Mouse (Mus musculus) adipocyte (in vitro differentiated cells): ENCODE data around the gene Slc22a7.

Experiments used
- DNase-seq: peaks from one replicate; pipeline ENCODE4 v3.0.0-alpha.2; 2016; ENCODE audit warnings: low spot score

Gene Slc22a7

DNA sequence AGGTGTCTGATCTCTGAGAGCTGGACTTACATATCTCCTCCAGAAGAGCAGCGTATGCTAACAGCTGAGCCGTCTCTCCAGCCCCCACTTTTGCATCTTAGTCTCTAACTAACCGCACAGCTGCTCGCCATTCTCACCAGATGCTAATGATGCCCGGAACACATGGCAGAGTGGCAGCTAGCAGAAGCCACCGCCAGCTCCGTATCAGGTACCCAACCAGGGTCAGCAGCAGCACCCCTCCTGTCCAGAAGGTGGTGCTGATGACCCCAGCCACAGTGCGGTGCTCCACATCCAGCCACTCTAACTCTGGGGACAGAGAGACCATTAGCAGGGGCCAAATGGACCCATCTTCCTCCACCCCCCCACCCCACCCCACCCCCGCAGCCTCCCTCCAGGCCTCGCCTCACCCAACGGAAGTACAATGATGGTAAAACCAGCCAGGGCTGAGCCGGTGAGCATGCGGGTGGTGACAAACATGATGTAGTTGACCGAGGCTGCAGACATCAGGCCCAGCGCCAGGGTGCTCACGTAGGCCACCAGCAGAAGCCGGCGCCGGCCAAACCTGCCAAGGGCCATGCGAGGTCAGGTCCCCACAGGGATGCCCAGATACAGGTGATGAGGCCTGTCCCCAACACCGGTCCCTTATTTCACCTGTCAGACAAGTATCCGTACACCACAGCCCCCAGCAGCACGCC is 1.4 kb downstream of the Slc22a7 start:
- no peak for DNase-seq

DNA sequence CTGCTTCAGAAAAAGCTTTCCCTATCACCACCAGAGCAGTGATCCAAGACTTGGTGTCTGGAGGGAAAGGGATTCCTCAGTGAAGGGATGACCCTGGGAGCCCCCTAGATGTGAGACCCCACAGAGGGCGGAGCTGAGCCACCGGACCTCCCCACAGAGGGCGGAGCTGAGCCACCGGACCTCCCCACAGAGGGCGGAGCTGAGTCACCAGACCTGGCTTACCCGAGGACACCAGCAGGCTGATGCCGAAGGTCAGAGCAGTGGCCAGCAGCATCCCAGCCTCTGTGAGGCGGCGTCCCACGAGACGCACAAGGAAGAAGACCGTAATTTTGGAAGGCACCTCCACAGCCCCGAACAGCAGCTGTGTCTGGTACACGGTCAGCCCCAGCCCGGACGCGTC is 4.6 kb downstream of the Slc22a7 start:
- no peak for DNase-seq

DNA sequence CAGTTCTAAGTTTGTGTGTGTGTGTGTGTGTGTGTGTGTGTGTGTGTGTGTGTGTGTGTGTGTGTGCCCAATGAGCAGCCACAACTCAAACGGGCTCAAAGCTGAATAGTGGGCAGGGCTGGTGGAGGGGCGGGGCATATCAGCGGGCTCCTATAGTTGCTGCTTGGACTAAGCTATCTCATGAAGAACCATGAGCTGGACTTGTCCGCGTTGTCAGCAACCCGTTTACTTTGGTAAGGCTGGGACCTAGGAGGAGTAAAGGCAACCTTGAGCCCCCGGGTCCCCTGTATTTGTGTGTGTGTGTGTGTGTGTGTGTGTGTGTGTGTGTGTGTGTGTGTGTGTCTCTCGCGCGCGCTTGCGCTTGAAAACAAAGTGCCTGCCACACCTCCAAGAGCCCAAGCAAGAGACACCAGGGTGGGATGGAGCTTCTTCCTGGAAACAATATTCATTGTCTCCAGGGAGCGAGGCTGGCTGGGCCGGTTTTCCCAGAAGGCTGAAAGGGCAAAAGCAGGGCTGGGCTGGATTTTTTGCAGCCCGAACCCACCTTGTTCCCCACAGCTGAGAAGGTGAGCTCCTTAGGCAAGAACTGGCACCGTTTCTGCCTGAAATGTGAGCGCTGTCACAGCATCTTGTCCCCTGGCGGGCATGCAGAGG is 9.4 kb downstream of the Slc22a7 start, which contains the start of gene Crip3:
TSS of gene Crip3 (plus strand) at position 166 of the 654 bp plus-strand sequence.
- no peak for DNase-seq

DNA sequence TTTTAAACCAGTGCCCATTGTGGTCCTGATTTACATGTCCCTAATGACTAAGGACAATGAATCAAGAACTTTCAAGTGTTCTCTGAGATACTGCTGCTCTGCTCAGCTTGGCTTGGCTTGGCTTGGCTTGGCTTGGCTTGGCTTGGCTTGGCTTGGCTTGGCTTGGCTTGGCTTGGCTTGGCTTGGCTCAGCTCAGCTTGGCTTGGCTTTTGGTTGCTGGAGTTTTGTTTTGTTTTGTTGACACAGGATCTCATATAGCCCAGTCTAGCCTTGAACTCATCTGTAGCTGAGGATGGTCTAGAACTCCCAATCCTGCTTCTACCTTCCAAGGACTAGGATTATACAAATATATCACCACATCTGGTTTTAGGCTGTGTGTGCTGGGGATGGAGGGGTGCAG is 11.8 kb downstream of the Slc22a7 start:
- DNase-seq = no peak

DNA sequence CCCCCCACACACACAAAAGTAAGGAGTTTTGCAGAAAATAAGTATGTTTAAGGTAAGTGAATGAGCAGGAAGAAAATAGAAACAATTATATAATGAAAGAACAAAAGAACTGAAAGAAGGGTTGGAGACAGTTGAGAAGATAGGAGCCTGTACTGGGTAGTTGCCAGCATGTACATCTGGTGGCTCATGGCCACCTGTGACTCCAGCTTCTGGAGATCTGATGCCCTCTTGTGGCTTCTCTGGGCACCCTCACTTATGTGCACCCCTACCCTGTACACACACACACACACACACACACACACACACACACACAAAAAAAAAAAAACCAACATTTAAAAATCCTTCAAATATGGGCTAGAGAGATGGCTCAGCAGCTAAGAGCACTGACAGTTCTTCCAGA is 18.5 kb downstream of the Slc22a7 start:
- no peak for DNase-seq

DNA sequence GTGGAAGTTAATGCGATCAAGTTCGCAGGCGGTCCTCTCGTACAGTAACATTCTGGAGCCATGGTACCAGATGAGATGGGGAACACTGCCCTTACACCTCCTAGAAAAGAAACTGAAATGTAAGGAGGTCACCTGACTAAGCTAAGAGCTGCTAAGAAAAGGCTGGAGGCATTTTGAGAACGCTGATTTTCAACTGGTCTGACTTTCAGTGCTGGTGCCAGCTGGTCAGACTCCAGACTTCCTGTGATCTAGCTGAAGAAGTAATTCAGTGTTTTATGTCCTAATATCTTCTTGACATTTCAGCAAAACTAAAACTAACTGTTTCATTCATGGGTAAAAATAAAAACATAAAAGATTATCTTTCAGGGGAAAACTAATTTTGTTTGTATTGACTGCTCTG is 19.6 kb downstream of the Slc22a7 start:
- DNase-seq = peak; percentile 63

DNA sequence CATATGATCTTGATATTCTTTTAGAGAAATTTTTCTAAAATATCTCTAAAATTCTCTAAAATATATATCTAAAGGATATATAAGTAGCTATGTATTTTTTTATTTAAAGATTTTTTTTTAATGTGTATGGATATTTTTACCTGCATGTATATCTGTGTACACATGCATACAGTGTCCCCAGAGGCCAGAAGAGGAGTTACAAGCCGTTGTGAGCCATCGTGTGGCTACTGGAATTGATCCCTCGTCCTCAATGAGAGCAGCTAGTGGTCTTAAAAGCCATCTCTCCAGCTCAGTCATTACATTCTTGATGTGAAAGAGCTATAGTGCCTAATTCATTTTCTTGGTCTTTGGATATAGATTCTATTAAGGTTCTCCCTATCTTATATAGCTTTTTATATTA is 29.8 kb downstream of the Slc22a7 start:
- DNase-seq = no peak

DNA sequence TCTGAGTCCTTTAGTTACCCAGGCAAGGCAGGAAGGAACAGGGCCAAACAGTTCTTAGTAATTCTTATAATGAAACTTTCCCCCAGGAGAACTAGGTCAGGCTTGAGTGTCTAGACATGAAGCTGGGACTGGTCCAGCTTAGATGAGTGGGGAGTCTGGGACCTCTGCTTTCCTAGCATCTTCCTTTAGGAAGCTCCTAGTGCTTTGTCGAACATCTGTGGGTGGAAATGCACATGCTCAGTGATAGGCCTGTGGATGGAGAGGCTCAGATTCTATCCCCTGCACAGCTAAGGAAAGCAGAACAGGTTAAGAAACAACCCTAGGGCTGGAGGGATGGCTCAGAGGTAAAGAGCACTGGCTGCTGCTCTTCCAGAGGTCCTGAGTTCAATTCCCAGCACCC is 43.6 kb downstream of the Slc22a7 start:
- DNase-seq = no peak

DNA sequence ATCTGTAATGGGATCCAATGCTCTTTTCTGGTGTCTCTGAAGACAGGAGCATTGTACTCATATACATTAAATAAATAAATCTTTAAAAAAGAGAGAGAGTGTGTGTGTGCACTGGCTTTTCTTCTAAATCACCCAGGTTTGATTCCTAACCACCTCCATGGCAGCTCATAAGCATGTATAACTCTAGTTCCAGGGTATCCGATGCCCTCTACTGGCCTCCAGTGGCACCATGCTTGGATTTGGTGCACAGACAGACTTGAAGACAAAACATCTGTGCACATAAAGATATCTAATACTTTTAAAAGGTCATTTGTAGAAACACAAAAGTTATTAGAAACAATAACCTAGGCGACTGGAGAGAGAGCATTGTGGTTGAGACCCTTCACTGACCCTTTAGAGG is 45.2 kb downstream of the Slc22a7 start:
- peak; percentile 54 for DNase-seq

DNA sequence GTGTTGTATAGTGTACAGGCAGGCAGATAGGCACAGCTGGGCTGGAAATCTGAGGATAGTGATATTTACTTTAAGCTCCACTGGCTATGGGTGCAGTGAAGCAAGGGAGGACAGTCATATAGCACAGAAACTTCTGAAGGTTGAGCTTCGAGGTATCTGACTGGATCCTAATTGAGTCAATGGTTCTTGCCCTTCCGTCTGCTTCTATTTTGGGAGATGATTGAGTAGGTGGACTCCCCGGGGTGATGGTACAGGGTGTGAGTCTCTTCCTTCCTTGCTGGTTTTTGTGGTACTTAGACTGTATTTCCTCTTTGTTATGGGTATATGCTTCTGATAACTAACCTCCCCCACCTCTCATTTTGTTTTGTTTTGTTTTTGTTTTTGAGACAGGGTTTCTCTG is 50.1 kb downstream of the Slc22a7 start:
- no peak for DNase-seq

DNA sequence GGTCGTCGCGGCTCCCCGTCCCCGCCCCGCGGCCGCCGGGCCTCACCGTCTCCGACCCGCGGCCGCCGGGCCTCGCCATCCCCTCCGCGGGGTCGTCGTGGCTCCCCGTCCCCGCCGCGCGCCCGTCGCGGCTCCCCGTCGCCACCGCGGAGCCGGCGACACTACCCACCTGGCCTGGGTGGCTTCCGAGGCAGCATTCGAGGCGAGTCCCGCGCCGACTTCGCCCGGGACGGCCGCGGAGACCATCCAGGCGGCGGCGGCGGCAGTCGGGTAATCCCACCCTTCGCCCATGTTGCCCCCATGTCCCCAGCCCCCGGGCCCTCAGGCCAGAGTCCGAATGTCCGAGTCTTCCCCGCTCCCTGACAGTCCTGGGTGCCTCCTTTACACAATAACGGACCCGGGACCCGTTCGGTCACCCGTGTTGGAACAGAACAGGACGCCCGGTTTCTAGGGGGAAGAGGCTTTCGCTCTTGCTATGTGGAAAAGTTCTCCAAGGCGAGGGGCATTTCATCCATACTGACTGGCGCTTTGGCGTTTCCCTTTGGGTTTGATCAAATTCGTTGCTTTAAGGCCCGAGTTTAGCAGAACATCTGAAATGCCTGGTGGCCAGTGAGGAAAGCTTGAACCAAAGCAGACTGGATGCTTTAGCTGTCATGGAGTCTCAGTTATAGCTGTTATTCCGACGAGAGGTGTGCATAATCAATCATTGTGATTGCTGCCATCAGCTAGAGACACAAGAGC is 54.0 kb downstream of the Slc22a7 start:
- peak; percentile 57 for DNase-seq

DNA sequence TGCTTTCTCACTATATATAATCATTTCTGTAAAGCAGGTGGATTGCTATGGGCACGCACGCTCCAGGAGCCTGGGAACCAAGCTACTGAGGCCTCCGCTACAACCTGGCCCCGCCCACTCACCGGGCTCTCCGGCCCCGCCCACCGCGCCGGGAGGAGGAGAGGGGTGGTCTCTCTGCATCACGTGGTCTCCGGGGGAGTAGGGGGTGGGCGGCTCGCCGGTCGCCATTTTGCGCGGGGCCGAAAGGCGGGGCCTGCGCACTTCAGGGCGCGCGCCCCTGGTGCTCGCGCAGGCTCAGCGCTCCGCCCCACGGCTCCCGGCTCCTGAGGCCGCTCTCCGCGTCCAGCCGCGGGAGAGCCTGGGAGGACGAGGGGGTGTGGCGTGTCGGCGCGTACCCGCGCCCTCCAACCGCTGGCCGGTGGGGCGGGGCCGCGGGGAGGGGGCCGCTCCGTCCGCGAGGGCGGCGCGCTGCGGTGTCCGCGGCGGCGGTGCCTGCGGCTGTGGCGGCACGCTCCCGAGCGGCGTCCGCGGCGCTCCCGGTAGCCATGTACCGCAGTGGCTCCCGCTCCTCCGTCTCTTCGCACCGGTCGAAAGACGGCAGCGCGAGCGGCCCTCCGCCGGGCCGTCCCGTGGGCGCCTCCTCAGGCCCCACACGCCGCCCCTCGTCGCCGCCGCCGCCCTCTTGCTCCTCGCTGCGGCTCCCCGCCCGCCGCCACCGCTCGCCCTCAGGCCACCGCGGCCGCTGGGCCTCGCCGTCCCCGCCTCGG is 54.8 kb downstream of the Slc22a7 start, which contains the start of gene Zfp318:
TSS of gene Zfp318 (plus strand) at position 438 of the 767 bp plus-strand sequence.
- DNase-seq = peak; percentile 94
